In the genomic region with DNA sequence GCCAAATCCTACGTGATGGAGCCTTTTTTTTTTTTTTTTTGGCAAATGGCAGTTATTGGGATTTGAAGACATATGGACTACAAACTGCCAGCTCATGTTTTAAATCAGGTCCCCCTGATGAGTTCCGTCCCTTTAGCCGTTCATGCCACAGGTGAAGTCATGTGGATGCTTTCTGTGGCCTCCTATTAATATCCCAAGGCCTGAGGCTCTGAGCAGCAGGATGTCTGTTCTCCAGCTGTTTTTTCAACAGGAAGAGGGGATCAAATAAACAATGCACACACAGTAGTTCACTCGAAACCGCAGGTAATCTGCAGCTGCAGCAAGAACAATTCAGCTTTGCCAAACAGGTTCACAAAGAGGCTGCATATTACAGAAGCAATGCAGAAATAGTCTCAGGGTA, we compare ENCODE assay signal across 29 mouse cellular contexts.
DNase-seq lines count a peak whose midpoint lies in the region; ATAC-seq and TF ChIP-seq lines count a peak whose summit lies in the region.
"Had no signal": no experiment of that assay in that cellular context is flagged by ENCODE, and none has a peak within 500 bp of the region (broad histone marks: within the 10 kb centered on the region; RNA-seq: fewer than 3 reads in every experiment).

No protein-coding gene starts in this region.

- H3K4me2 ChIP-seq in forebrain, embryonic 12.5 days, result no peak overlapping the region
- H3K4me2 ChIP-seq: embryonic facial prominence, embryonic 12.5 days; forebrain, embryonic 15.5 days; heart, embryonic 13.5 days; hindbrain, embryonic 12.5 days; liver, embryonic 12.5 days; neural tube, embryonic 13.5 days; stomach, embryonic 15.5 days had no signal

- TF ChIP-seq POLR2A in brain, embryonic 14.5 days (IDR thresholded peaks at IDR 0.05; ENCODE audit: borderline replicate concordance, extremely low read depth, insufficient read depth, insufficient read length, poor library complexity, severe bottlenecking), result no peak

- H3K9me3 ChIP-seq in forebrain, embryonic 10.5 days, result no peaks in the 10 kb centered on the region
- no peaks in the 10 kb centered on the region for H3K9me3 ChIP-seq in forebrain, embryonic 12.5 days
- no peaks in the 10 kb centered on the region for H3K9me3 ChIP-seq in limb, embryonic 10.5 days (replicated peaks)
- H3K9me3 ChIP-seq: embryonic facial prominence, embryonic 12.5 days; forebrain, embryonic 15.5 days; heart, embryonic 13.5 days; hindbrain, embryonic 12.5 days; liver, embryonic 12.5 days; megakaryocyte, embryonic 14.5 days; neural tube, embryonic 13.5 days; stomach, embryonic 15.5 days had no signal

- H3K9ac ChIP-seq in forebrain, embryonic 12.5 days, result no peak overlapping the region
- H3K9ac ChIP-seq: embryonic facial prominence, embryonic 12.5 days; forebrain, embryonic 15.5 days; heart, embryonic 13.5 days; hindbrain, embryonic 12.5 days; liver, embryonic 12.5 days; neural tube, embryonic 13.5 days; stomach, embryonic 15.5 days had no signal

- H3K4me3 ChIP-seq in forebrain, embryonic 10.5 days, result no peak overlapping the region
- no peak overlapping the region for H3K4me3 ChIP-seq in forebrain, embryonic 12.5 days (replicated peaks)
- no peak overlapping the region for H3K4me3 ChIP-seq in limb, embryonic 10.5 days
- H3K4me3 ChIP-seq: embryonic facial prominence, embryonic 12.5 days; forebrain, embryonic 15.5 days; heart, adult 2 months; heart, embryonic 13.5 days; hindbrain, embryonic 12.5 days; liver, embryonic 12.5 days; megakaryocyte, embryonic 14.5 days; myocyte; neural tube, embryonic 13.5 days; stomach, embryonic 15.5 days had no signal

- 47% methylated on average over 5 of the region's 5 CpGs for WGBS in forebrain, embryonic 10.5 days
- 57% methylated on average over 5 of the region's 5 CpGs for WGBS in forebrain, embryonic 12.5 days
- WGBS in limb, embryonic 10.5 days, result 27% methylated on average over 5 of the region's 5 CpGs

- no peaks in the 10 kb centered on the region for H3K27me3 ChIP-seq in forebrain, embryonic 10.5 days (ENCODE audit: poor library complexity, severe bottlenecking)
- H3K27me3 ChIP-seq in forebrain, embryonic 12.5 days, result no peaks in the 10 kb centered on the region
- no peaks in the 10 kb centered on the region for H3K27me3 ChIP-seq in limb, embryonic 10.5 days (ENCODE audit: low read depth, poor library complexity, severe bottlenecking)
- H3K27me3 ChIP-seq: embryonic facial prominence, embryonic 12.5 days; forebrain, embryonic 15.5 days; heart, embryonic 13.5 days; hindbrain, embryonic 12.5 days; liver, embryonic 12.5 days; megakaryocyte, embryonic 14.5 days; neural tube, embryonic 13.5 days; stomach, embryonic 15.5 days had no signal

- peak overlapping the region; percentile 25; the same call in 1 of the 2 replicates for H3K27ac ChIP-seq in forebrain, embryonic 10.5 days
- no peak overlapping the region for H3K27ac ChIP-seq in forebrain, embryonic 12.5 days
- H3K27ac ChIP-seq in limb, embryonic 10.5 days, result peak overlapping the region; percentile 64
- H3K27ac ChIP-seq: embryonic facial prominence, embryonic 12.5 days; forebrain, embryonic 15.5 days; heart, adult 2 months; heart, embryonic 13.5 days; hindbrain, embryonic 12.5 days; kidney, postnatal 0 days; liver, embryonic 12.5 days; neural tube, embryonic 13.5 days; stomach, embryonic 15.5 days had no signal

- TF ChIP-seq CTCF in brain, embryonic 14.5 days (IDR thresholded peaks at IDR 0.05; ENCODE audit: borderline replicate concordance, extremely low read depth, insufficient read depth, insufficient read length), result no peak

- no peaks in the 10 kb centered on the region for H3K36me3 ChIP-seq in forebrain, embryonic 10.5 days (replicated peaks)
- H3K36me3 ChIP-seq in forebrain, embryonic 12.5 days (replicated peaks), result no peaks in the 10 kb centered on the region
- H3K36me3 ChIP-seq in limb, embryonic 10.5 days, result no peaks in the 10 kb centered on the region
- H3K36me3 ChIP-seq: embryonic facial prominence, embryonic 12.5 days; forebrain, embryonic 15.5 days; heart, embryonic 13.5 days; hindbrain, embryonic 12.5 days; liver, embryonic 12.5 days; neural tube, embryonic 13.5 days; stomach, embryonic 15.5 days had no signal

- DNase-seq in forebrain, embryonic 10.5 days (ENCODE audit: extremely low spot score, low spot score), result no peak
- peak; percentile 39 for DNase-seq in brain, embryonic 14.5 days (ENCODE audit: low read depth)
- peak; percentile 55 for DNase-seq in limb, embryonic 10.5 days (ENCODE audit: low spot score)
- peak; percentile 19 for DNase-seq in mesoderm, embryonic 11.5 days (ENCODE audit: low read depth, low spot score)
- DNase-seq in gastrocnemius, postnatal 10 days, result no peak
- no peak for DNase-seq in cerebellum, adult 9-10 months
- no peak for DNase-seq in layer of hippocampus, postnatal 14 days (ENCODE audit: low spot score in 2 of 2)
- DNase-seq: adrenal gland, adult 8-10 months; cerebellum, adult 9-11 months; gastrocnemius, postnatal 25 days; heart, adult 2 months; heart, postnatal 14 days; kidney, adult 18-20 months; lung, adult 18-20 months; midbrain, embryonic 14.5 days; right cerebral cortex, postnatal 4 days had no signal

- H3K4me1 ChIP-seq in forebrain, embryonic 10.5 days, result peaks cover 22% of the 10 kb centered on the region
- no peaks in the 10 kb centered on the region for H3K4me1 ChIP-seq in forebrain, embryonic 12.5 days
- peaks cover 50% of the 10 kb centered on the region for H3K4me1 ChIP-seq in limb, embryonic 10.5 days
- H3K4me1 ChIP-seq: forebrain, embryonic 15.5 days; hindbrain, embryonic 12.5 days; liver, embryonic 12.5 days; neural tube, embryonic 13.5 days; stomach, embryonic 15.5 days had no signal

- ATAC-seq in forebrain, embryonic 12.5 days (ENCODE audit: low FRiP score), result no peak
- ATAC-seq: activated CD4-positive, CD25-positive, alpha-beta regulatory T cell, adult 4 months; forebrain, embryonic 15.5 days; inflammation-experienced regulatory T-cells, adult 6 months; liver, embryonic 12.5 days had no signal

Comparison
In these comparisons a context has a peak if more than half of its experiments do, and no peak if none do; other contexts are left out.
1. DNase-seq: peak in brain, embryonic 14.5 days (single experiment), limb, embryonic 10.5 days (single experiment) and mesoderm, embryonic 11.5 days (single experiment); none in forebrain, embryonic 10.5 days (single experiment), gastrocnemius, postnatal 10 days (single experiment), cerebellum, adult 9-10 months (single experiment) and layer of hippocampus, postnatal 14 days (0 of 2).